Mouse (Mus musculus): ENCODE results near the gene Spata31d1d. TPM values are rescaled to one million over a fixed set of nuclear protein-coding genes. Genes with fewer than 3 reads are reported as not detected.
"Not testable (repeated sequence)": the region's sequence is repeated elsewhere in the genome, so short reads cannot be mapped to it uniquely, and the experiment has no call there.

The Spata31d1d gene
- polyA plus RNA-seq, 1 experiment from 2014 or later: not detected

DNA sequence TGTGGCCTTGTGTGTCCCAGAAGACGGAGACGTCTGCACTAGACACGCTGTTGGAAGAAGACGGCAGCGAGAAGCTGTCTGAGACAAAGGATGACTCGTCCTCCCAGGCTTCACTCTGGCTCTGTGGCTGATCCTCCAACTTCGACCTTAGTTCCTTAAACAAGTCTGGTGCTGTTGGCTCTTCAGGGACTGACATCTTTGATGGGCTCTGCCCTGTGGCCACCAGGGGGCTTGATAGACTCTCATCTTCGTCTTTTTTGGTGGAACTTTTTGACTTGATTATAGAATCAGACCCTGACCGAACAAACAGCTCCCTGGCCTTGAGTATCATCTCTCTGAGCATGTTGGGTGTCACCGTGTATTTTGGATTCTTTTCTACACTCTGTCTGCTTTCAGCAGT lies 10.1 kb upstream of the Spata31d1d start:
- WGBS: 82% methylated on average over 10 of the region's 10 CpGs
- no peak overlapping the region for H3K4me3 ChIP-seq (ENCODE audit: low read depth, low read length)

GRCm38 (mm10) chr13:59741096-59741495 lies 9.5 kb upstream of the Spata31d1d start:
- H3K9me3 ChIP-seq (ENCODE audit: control insufficient read depth, low read length): no peaks in the 10 kb centered on the region
- 93% methylated on average over 11 of the region's 11 CpGs for WGBS

More for the DNA sequence above, 10.1 kb upstream of the Spata31d1d start:
- no peak overlapping the region for H3K4me2 ChIP-seq (ENCODE audit: low read depth, severe bottlenecking)
- H3K27ac ChIP-seq (replicated peaks; ENCODE audit: low read depth, low read length): no peak overlapping the region
- no peak overlapping the region for H3K9ac ChIP-seq (ENCODE audit: low read length)
- H3K36me3 ChIP-seq (ENCODE audit: control insufficient read depth, insufficient read depth, low read length): no peaks in the 10 kb centered on the region
- no peaks in the 10 kb centered on the region for H3K9me3 ChIP-seq (ENCODE audit: control insufficient read depth, low read length)
- no peaks in the 10 kb centered on the region for H3K4me1 ChIP-seq (ENCODE audit: control insufficient read depth, insufficient read depth, low read length)
- no peaks in the 10 kb centered on the region for H3K27me3 ChIP-seq (ENCODE audit: control insufficient read depth, insufficient read depth, low read length)
- no peak for DNase-seq (ENCODE audit: low spot score)
- no peak for ATAC-seq (ENCODE audit: insufficient number of reproducible peaks, low FRiP score, low TSS enrichment, low read depth)

DNA sequence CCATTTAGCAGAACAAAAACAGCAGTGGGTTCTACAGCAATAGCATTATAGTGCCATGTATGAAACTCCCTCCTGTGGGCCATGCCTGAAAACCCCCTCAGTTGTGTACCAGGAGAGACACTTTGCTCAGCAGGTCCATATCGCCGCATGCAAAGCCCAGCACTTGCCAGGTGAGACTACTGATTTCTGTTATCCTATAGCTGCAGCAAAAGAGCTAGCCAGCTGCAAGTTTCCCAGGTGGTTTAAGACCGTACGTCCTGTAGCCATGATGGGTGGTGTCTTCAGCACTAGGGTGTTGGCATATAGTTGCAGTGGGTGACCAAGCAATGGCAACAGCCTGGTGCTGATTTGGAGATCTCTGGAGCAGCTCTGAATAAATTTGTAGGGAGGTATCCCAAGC lies 7.8 kb upstream of the Spata31d1d start:
- no peaks in the 10 kb centered on the region for H3K4me1 ChIP-seq (ENCODE audit: control insufficient read depth, insufficient read depth, low read length)
- no peaks in the 10 kb centered on the region for H3K36me3 ChIP-seq (ENCODE audit: control insufficient read depth, insufficient read depth, low read length)
- 85% methylated on average over 4 of the region's 4 CpGs for WGBS
- H3K27ac ChIP-seq (replicated peaks; ENCODE audit: low read depth, low read length): no peak overlapping the region
- no peak for DNase-seq (ENCODE audit: low spot score)
- no peak overlapping the region for H3K4me3 ChIP-seq (ENCODE audit: low read depth, low read length)
- no peak overlapping the region for H3K4me2 ChIP-seq (ENCODE audit: low read depth, severe bottlenecking)
- no peaks in the 10 kb centered on the region for H3K27me3 ChIP-seq (ENCODE audit: control insufficient read depth, insufficient read depth, low read length)
- ATAC-seq (ENCODE audit: insufficient number of reproducible peaks, low FRiP score, low TSS enrichment, low read depth): no peak
- H3K9ac ChIP-seq (ENCODE audit: low read length): no peak overlapping the region
- no peaks in the 10 kb centered on the region for H3K9me3 ChIP-seq (ENCODE audit: control insufficient read depth, low read length)

More at GRCm38 (mm10) chr13:59741096-59741495, 9.5 kb upstream of the Spata31d1d start:
- no peak overlapping the region for H3K9ac ChIP-seq (ENCODE audit: low read length)
- H3K36me3 ChIP-seq (ENCODE audit: control insufficient read depth, insufficient read depth, low read length): no peaks in the 10 kb centered on the region
- H3K27ac ChIP-seq (replicated peaks; ENCODE audit: low read depth, low read length): no peak overlapping the region
- H3K4me2 ChIP-seq (ENCODE audit: low read depth, severe bottlenecking): no peak overlapping the region
- H3K4me1 ChIP-seq (ENCODE audit: control insufficient read depth, insufficient read depth, low read length): no peaks in the 10 kb centered on the region
- H3K4me3 ChIP-seq (ENCODE audit: low read depth, low read length): no peak overlapping the region
- no peak for ATAC-seq (ENCODE audit: insufficient number of reproducible peaks, low FRiP score, low TSS enrichment, low read depth)
- no peak for DNase-seq (ENCODE audit: low spot score)
- no peaks in the 10 kb centered on the region for H3K27me3 ChIP-seq (ENCODE audit: control insufficient read depth, insufficient read depth, low read length)

GRCm38 (mm10) chr13:59738455-59738854 lies 6.9 kb upstream of the Spata31d1d start:
- Histone ChIP-seq H3K9ac (ENCODE audit: low read length) (no peak overlapping the region), H3K9me3 (ENCODE audit: control insufficient read depth, low read length) (no peaks in the 10 kb centered on the region), H3K27me3 (ENCODE audit: control insufficient read depth, insufficient read depth, low read length) (no peaks in the 10 kb centered on the region), H3K27ac (replicated peaks; ENCODE audit: low read depth, low read length) (no peak overlapping the region), H3K4me3 (ENCODE audit: low read depth, low read length) (no peak overlapping the region), H3K36me3 (ENCODE audit: control insufficient read depth, insufficient read depth, low read length) (no peaks in the 10 kb centered on the region), H3K4me2 (ENCODE audit: low read depth, severe bottlenecking) (no peak overlapping the region), H3K4me1 (ENCODE audit: control insufficient read depth, insufficient read depth, low read length) (no peaks in the 10 kb centered on the region)
- 91% methylated on average over 2 of the region's 2 CpGs for WGBS
- no peak for DNase-seq (ENCODE audit: low spot score)
- no peak for ATAC-seq (ENCODE audit: insufficient number of reproducible peaks, low FRiP score, low TSS enrichment, low read depth)

DNA sequence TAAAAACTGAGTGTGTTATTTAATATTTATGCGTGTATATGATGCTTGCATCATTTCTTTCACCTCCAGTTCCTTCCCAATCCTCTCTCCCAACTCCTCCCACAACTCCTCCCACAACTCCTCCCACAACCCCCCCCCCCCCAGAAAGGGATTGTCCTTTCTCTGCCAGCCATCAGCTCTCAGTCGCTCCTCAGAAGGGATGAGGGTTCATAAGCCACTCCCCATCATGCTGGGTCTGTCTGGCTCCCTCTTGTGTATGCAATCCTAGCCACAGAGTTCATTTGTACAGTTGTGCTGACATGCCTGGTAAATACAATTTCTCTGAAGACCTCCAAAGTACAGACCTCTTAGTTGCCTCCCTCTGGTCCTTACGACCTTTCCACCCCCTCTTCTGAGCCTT lies 3.6 kb upstream of the Spata31d1d start:
- DNase-seq (ENCODE audit: low spot score): no peak
- H3K4me1 ChIP-seq (ENCODE audit: control insufficient read depth, insufficient read depth, low read length): no peaks in the 10 kb centered on the region

DNA sequence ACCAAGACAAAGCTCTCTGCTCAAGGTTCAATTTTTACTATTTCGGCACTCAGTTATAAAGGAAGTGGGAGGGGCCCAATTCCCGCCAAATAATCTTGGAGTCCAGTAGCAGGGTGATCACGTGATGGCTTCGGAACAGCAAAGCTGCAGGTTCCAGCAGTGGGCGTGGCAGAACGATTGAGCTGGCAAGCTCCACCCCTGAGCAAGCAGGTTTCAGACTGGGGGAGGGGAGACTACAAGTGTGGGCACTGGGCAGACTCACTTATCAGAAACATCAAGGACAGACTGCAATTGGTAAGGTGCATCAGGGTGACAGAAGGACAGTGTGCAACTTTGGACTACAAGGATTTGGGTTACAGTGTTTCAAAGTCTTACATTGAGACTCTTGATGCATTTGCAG lies 2.8 kb upstream of the Spata31d1d start:
- not testable (repeated sequence) for H3K9ac ChIP-seq (ENCODE audit: low read length); H3K4me2 ChIP-seq (ENCODE audit: low read depth, severe bottlenecking); H3K27me3 ChIP-seq (ENCODE audit: control insufficient read depth, insufficient read depth, low read length); H3K27ac ChIP-seq (replicated peaks; ENCODE audit: low read depth, low read length); H3K4me3 ChIP-seq (ENCODE audit: low read depth, low read length); H3K36me3 ChIP-seq (ENCODE audit: control insufficient read depth, insufficient read depth, low read length); H3K4me1 ChIP-seq (ENCODE audit: control insufficient read depth, insufficient read depth, low read length); DNase-seq (ENCODE audit: low spot score); ATAC-seq (ENCODE audit: insufficient number of reproducible peaks, low FRiP score, low TSS enrichment, low read depth); H3K9me3 ChIP-seq (ENCODE audit: control insufficient read depth, low read length)
- WGBS: 34% methylated on average over 6 of the region's 6 CpGs

More for the DNA sequence above, 3.6 kb upstream of the Spata31d1d start:
- no peak overlapping the region for H3K4me2 ChIP-seq (ENCODE audit: low read depth, severe bottlenecking)
- H3K9me3 ChIP-seq (ENCODE audit: control insufficient read depth, low read length): no peaks in the 10 kb centered on the region
- H3K36me3 ChIP-seq (ENCODE audit: control insufficient read depth, insufficient read depth, low read length): no peaks in the 10 kb centered on the region
- WGBS: 29% methylated on average over 3 of the region's 3 CpGs
- H3K27me3 ChIP-seq (ENCODE audit: control insufficient read depth, insufficient read depth, low read length): no peaks in the 10 kb centered on the region
- no peak overlapping the region for H3K27ac ChIP-seq (replicated peaks; ENCODE audit: low read depth, low read length)
- ATAC-seq (ENCODE audit: insufficient number of reproducible peaks, low FRiP score, low TSS enrichment, low read depth): no peak
- H3K9ac ChIP-seq (ENCODE audit: low read length): no peak overlapping the region
- no peak overlapping the region for H3K4me3 ChIP-seq (ENCODE audit: low read depth, low read length)

GRCm38 (mm10) chr13:59733936-59734335 lies 2.4 kb upstream of the Spata31d1d start:
- no peak overlapping the region for H3K27ac ChIP-seq (replicated peaks; ENCODE audit: low read depth, low read length)
- H3K9me3 ChIP-seq (ENCODE audit: control insufficient read depth, low read length): no peaks in the 10 kb centered on the region
- H3K9ac ChIP-seq (ENCODE audit: low read length): no peak overlapping the region
- H3K27me3 ChIP-seq (ENCODE audit: control insufficient read depth, insufficient read depth, low read length): no peaks in the 10 kb centered on the region
- DNase-seq (ENCODE audit: low spot score) (no peak), ATAC-seq (ENCODE audit: insufficient number of reproducible peaks, low FRiP score, low TSS enrichment, low read depth) (no peak)
- no peaks in the 10 kb centered on the region for H3K36me3 ChIP-seq (ENCODE audit: control insufficient read depth, insufficient read depth, low read length)
- H3K4me2 ChIP-seq (ENCODE audit: low read depth, severe bottlenecking): no peak overlapping the region
- no peaks in the 10 kb centered on the region for H3K4me1 ChIP-seq (ENCODE audit: control insufficient read depth, insufficient read depth, low read length)
- H3K4me3 ChIP-seq (ENCODE audit: low read depth, low read length): no peak overlapping the region
- WGBS: 85% methylated on average over 2 of the region's 4 CpGs

- Histone ChIP-seq H3K27ac (replicated peaks; ENCODE audit: low read depth, low read length) (no peak overlapping the region), H3K9ac (ENCODE audit: low read length) (no peak overlapping the region)
- ATAC-seq (ENCODE audit: insufficient number of reproducible peaks, low FRiP score, low TSS enrichment, low read depth): no peak
Observed at GRCm38 (mm10) chr13:59728378-59729093, 3.0 kb downstream of the Spata31d1d start.

More at GRCm38 (mm10) chr13:59728378-59729093, 3.0 kb downstream of the Spata31d1d start:
- WGBS: 34% methylated on average over 7 of the region's 7 CpGs
- Histone ChIP-seq H3K9me3 (ENCODE audit: control insufficient read depth, low read length) (no peaks in the 10 kb centered on the region), H3K4me3 (ENCODE audit: low read depth, low read length) (no peak overlapping the region), H3K36me3 (ENCODE audit: control insufficient read depth, insufficient read depth, low read length) (no peaks in the 10 kb centered on the region), H3K4me1 (ENCODE audit: control insufficient read depth, insufficient read depth, low read length) (no peaks in the 10 kb centered on the region), H3K27me3 (ENCODE audit: control insufficient read depth, insufficient read depth, low read length) (no peaks in the 10 kb centered on the region), H3K4me2 (ENCODE audit: low read depth, severe bottlenecking) (no peak overlapping the region)
- DNase-seq (ENCODE audit: low spot score): peak; percentile 87
